Mouse (Mus musculus): Measurements from ENCODE around the gene Slc12a1. TPM values are rescaled to one million over a fixed set of nuclear protein-coding genes. Genes with fewer than 3 reads are reported as not detected.

Slc12a1 gene
- polyA plus RNA-seq, 1 experiment, result 0.01 TPM

DNA sequence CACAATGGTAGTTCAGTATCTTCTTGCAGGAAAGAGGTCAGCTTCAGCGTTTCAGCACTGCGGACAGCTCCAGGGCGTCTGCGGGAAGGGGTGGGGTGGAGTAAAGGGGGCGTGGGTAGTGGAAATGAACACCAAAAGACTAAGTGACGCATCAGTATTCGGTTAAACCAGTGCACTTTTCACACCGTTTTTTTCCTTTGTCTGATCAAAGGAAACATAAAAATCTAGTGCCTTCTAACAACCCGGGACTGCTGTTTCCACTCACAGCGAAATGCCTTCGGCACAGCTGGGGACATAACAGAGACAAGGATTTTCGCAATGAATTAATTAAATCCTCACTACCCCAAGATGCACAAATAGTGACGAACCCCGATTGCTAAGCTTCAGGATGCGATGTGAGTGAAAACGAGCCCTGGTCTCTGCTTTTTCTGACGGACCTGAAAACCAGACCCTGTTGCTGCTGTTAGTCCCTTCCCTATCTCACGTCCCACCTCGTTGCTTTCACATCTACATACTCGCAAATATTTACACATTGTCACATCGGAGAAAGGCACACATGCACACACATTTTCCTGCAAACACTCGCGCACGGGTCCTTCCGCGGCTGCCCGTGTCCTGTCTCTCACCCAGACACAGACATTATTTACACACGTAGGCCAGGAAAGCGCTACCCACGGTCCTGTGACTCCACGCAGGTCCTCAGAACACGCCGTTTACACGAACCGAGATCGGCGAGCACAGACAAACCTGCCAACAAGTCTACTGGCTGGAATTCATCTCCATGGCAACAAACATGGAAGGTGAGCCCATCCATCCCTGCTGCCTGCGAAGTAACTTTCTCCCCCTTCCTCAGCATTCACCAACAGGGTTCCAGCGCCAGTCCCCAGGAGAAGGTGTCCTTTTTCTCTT is 16.1 kb upstream of the Slc12a1 start, which contains the start of gene Ctxn2:
Gene Ctxn2, plus strand, starts transcription at position 790 of the 909 bp plus-strand sequence.
- no peaks in the 10 kb centered on the region for H3K79me2 ChIP-seq (ENCODE audit: control insufficient read depth, insufficient read depth)
- no peak within 1 kb of the TSS for H3ac ChIP-seq (ENCODE audit: control insufficient read depth, insufficient read length)
- H3K4me2 ChIP-seq (ENCODE audit: low read depth), result peak within 1 kb of the TSS; percentile 99
- H3K36me3 ChIP-seq (ENCODE audit: control insufficient read depth, insufficient read depth), result no peaks in the 10 kb centered on the region
- H3K4me3 ChIP-seq, result peak within 1 kb of the TSS; percentile 9
- no peak for TF ChIP-seq E2F4 (IDR thresholded peaks at IDR 0.05; ENCODE audit: insufficient read depth)
- TF ChIP-seq SRF (IDR thresholded peaks at IDR 0.05; ENCODE audit: control insufficient read depth, insufficient read length, low read depth), result no peak
- TF ChIP-seq MAX (IDR thresholded peaks at IDR 0.05; ENCODE audit: low read depth), result peak; percentile 79
- TF ChIP-seq TCF12 (IDR thresholded peaks at IDR 0.05; ENCODE audit: insufficient read depth, poor library complexity, severe bottlenecking), result no peak
- TF ChIP-seq TCF3 (IDR thresholded peaks at IDR 0.05; ENCODE audit: insufficient read length, low read depth), result no peak
- TF ChIP-seq MYOG (IDR thresholded peaks at IDR 0.05; ENCODE audit: control insufficient read depth in 1 of 3, insufficient read depth in 1 of 3, insufficient read length in 2 of 3, low read depth in 2 of 3), result peak in 1 of 3 experiments; percentile 6
- no peak for TF ChIP-seq USF1 (IDR thresholded peaks at IDR 0.05; ENCODE audit: low read depth)
- TF ChIP-seq REST (IDR thresholded peaks at IDR 0.05; ENCODE audit: insufficient read depth, insufficient read length), result peak; percentile 94
- TF ChIP-seq MYOD1 (IDR thresholded peaks at IDR 0.05; ENCODE audit: control insufficient read depth in 1 of 3, insufficient read length in 2 of 3, low read depth in 2 of 3), result peak in 1 of 3 experiments; percentile 4
- no peaks in the 10 kb centered on the region for H3K27me3 ChIP-seq (ENCODE audit: control insufficient read depth, insufficient read depth, insufficient read length)

DNA sequence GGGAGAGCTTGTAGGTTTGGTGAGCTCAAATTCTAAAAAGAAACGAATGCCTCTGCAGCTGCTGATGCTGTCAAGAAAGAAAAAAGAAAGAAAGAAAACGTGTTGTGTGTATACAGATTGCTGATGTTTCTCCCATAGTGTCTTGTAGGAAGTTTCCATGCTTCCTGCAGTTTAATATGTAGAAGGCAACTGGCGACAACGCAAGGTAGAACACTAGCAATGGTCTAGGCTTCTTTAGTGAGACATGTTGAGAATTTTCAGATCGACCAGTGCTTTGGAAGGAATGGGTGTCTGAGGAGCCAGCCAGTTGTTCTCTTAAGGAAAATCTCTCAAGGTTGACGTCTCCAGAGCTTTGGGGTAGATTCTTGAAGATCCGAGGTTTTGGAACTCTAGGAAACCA is 15.5 kb upstream of the Slc12a1 start:
- Histone ChIP-seq H3K79me2 (ENCODE audit: control insufficient read depth, insufficient read depth) (no peaks in the 10 kb centered on the region), H3K4me3 (peak overlapping the region; percentile 9), H3ac (ENCODE audit: control insufficient read depth, insufficient read length) (no peak overlapping the region), H3K27me3 (ENCODE audit: control insufficient read depth, insufficient read depth, insufficient read length) (no peaks in the 10 kb centered on the region), H3K4me2 (ENCODE audit: low read depth) (peak overlapping the region; percentile 99), H3K36me3 (ENCODE audit: control insufficient read depth, insufficient read depth) (no peaks in the 10 kb centered on the region)
- TF ChIP-seq MYOD1 (IDR thresholded peaks at IDR 0.05; ENCODE audit: control insufficient read depth in 1 of 3, insufficient read length in 2 of 3, low read depth in 2 of 3) (no peak), POLR2A (IDR thresholded peaks at IDR 0.05; ENCODE audit: insufficient read length, low read depth) (no peak), REST (IDR thresholded peaks at IDR 0.05; ENCODE audit: insufficient read depth, insufficient read length) (no peak), TCF12 (IDR thresholded peaks at IDR 0.05; ENCODE audit: insufficient read depth, poor library complexity, severe bottlenecking) (no peak)

DNA sequence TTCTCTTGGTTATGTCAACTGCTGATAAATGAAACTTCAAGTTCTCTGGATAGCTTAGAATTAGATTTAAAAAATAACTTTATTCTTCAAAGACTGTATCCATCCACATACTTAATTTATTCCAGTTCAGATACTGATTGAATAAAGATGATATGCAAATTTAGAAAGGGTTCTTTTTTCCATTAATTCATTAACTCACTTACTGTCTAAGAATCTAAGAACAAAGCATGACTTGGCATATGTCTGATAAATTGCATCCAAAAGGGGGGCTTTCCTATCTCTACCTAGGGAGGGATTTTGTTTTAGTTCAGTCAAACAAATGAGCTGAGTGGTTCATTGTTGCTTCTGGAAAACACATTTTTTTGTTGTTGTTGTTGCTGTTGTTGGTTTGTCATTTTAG is 10.0 kb upstream of the Slc12a1 start:
- Histone ChIP-seq H3K27me3 (ENCODE audit: control insufficient read depth, insufficient read depth, insufficient read length) (no peaks in the 10 kb centered on the region), H3K4me2 (ENCODE audit: low read depth) (no peak overlapping the region), H3K4me3 (no peak overlapping the region), H3K79me2 (ENCODE audit: control insufficient read depth, insufficient read depth) (no peaks in the 10 kb centered on the region), H3ac (ENCODE audit: control insufficient read depth, insufficient read length) (no peak overlapping the region), H3K36me3 (ENCODE audit: control insufficient read depth, insufficient read depth) (no peaks in the 10 kb centered on the region)
- TF ChIP-seq POLR2AphosphoS2 (IDR thresholded peaks at IDR 0.05; ENCODE audit: insufficient read length, low read depth), result no peak
- TF ChIP-seq SRF (IDR thresholded peaks at IDR 0.05; ENCODE audit: control insufficient read depth, insufficient read length, low read depth), result no peak
- no peak for TF ChIP-seq MYOG (IDR thresholded peaks at IDR 0.05; ENCODE audit: control insufficient read depth in 1 of 3, insufficient read depth in 1 of 3, insufficient read length in 2 of 3, low read depth in 2 of 3)
- TF ChIP-seq MAX (IDR thresholded peaks at IDR 0.05; ENCODE audit: low read depth), result no peak
- TF ChIP-seq MYOD1 (IDR thresholded peaks at IDR 0.05; ENCODE audit: control insufficient read depth in 1 of 3, insufficient read length in 2 of 3, low read depth in 2 of 3), result no peak
- no peak for TF ChIP-seq E2F4 (IDR thresholded peaks at IDR 0.05; ENCODE audit: insufficient read depth)
- no peak for TF ChIP-seq CEBPB (IDR thresholded peaks at IDR 0.05; ENCODE audit: insufficient read depth, poor library complexity, severe bottlenecking)
- no peak for TF ChIP-seq USF1 (IDR thresholded peaks at IDR 0.05; ENCODE audit: low read depth)
- TF ChIP-seq TCF12 (IDR thresholded peaks at IDR 0.05; ENCODE audit: insufficient read depth, poor library complexity, severe bottlenecking), result no peak

DNA sequence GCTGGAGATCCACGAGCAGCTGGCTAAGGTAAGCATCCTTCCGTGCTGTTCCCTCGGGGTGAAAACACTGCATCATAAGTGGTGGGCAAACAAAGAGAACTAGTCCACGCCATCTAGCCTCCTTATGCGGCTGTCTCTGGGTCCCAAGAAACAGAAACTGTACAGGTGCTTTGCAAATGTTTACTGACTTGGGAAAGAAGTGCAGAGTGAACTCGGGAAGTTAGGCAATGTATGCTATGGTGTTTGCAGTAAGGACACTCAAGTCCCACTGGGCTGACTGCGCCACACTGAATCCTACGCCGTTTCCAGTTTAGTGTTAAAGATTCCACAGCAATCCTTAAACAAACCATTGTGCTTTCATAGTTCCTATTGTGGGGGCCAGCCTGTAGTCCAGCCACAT is 2.0 kb downstream of the Slc12a1 start:
- Histone ChIP-seq H3K27me3 (ENCODE audit: control insufficient read depth, insufficient read depth, insufficient read length) (no peaks in the 10 kb centered on the region), H3K4me3 (no peak overlapping the region), H3K36me3 (ENCODE audit: control insufficient read depth, insufficient read depth) (no peaks in the 10 kb centered on the region), H3K4me2 (ENCODE audit: low read depth) (no peak overlapping the region), H3K79me2 (ENCODE audit: control insufficient read depth, insufficient read depth) (no peaks in the 10 kb centered on the region), H3ac (ENCODE audit: control insufficient read depth, insufficient read length) (no peak overlapping the region)
- TF ChIP-seq POLR2A (IDR thresholded peaks at IDR 0.05; ENCODE audit: insufficient read length, low read depth) (no peak), CEBPB (IDR thresholded peaks at IDR 0.05; ENCODE audit: insufficient read depth, poor library complexity, severe bottlenecking) (no peak), POLR2AphosphoS2 (IDR thresholded peaks at IDR 0.05; ENCODE audit: insufficient read length, low read depth) (no peak), E2F4 (IDR thresholded peaks at IDR 0.05; ENCODE audit: insufficient read depth) (no peak), USF1 (IDR thresholded peaks at IDR 0.05; ENCODE audit: low read depth) (no peak), TCF12 (IDR thresholded peaks at IDR 0.05; ENCODE audit: insufficient read depth, poor library complexity, severe bottlenecking) (no peak), SRF (IDR thresholded peaks at IDR 0.05; ENCODE audit: control insufficient read depth, insufficient read length, low read depth) (no peak), MAX (IDR thresholded peaks at IDR 0.05; ENCODE audit: low read depth) (no peak), MYOG (IDR thresholded peaks at IDR 0.05; ENCODE audit: control insufficient read depth in 1 of 3, insufficient read depth in 1 of 3, insufficient read length in 2 of 3, low read depth in 2 of 3) (no peak), MYOD1 (IDR thresholded peaks at IDR 0.05; ENCODE audit: control insufficient read depth in 1 of 3, insufficient read length in 2 of 3, low read depth in 2 of 3) (no peak), REST (IDR thresholded peaks at IDR 0.05; ENCODE audit: insufficient read depth, insufficient read length) (no peak), TCF3 (IDR thresholded peaks at IDR 0.05; ENCODE audit: insufficient read length, low read depth) (no peak)
